Mouse (Mus musculus) gastrocnemius, postnatal 10 days (tissue): ENCODE measurements around the gene Pik3ap1. TPM values are rescaled to one million over a fixed set of nuclear protein-coding genes. Genes with fewer than 3 reads are reported as not detected.
"Not testable (repeated sequence)": the region's sequence is repeated elsewhere in the genome, so short reads cannot be mapped to it uniquely, and the experiment has no call there.

Experiments used
- DNase-seq: peaks from one replicate; pipeline ENCODE4 v3.0.0; 2021; ENCODE audit warnings: mixed read lengths
- total RNA-seq, 2 experiments: library from RNA; stranded (reverse); gene quantifications; 2 replicates each; pipeline ENCODE4 v1.2.3; 2021

Pik3ap1 gene
- total RNA-seq, 2 experiments from 2014 or later: 0.87 to 2.7 TPM

DNA sequence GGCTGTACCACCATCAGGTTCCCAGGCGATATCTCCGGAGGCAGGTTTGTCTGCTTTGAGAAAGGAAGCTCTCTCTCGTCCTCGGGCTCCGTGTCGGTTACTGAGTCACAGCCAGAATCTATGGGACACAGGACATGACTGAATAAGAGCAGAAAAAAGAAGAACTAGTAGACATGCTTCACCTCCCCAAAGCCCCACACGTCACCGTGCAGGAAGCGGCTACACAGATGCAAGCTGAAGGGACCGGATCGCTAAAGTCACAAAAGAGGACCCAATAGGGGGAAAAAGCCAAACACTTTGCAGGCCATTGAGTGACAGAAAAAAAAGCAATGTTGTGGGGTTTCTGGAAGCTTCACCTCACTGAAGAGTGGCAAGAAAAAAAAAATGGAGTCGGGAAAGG is 52.7 kb downstream of the Pik3ap1 start:
- DNase-seq: no peak

GRCm38 (mm10) chr19:41330401-41330800 is 54.5 kb downstream of the Pik3ap1 start:
- DNase-seq: no peak

- no peak for DNase-seq
Observed at GRCm38 (mm10) chr19:41329961-41330360, 54.9 kb downstream of the Pik3ap1 start.

- DNase-seq: no peak
Observed at GRCm38 (mm10) chr19:41328743-41329142, 56.2 kb downstream of the Pik3ap1 start.

GRCm38 (mm10) chr19:41323813-41324212 is 61.1 kb downstream of the Pik3ap1 start:
- DNase-seq: no peak

DNA sequence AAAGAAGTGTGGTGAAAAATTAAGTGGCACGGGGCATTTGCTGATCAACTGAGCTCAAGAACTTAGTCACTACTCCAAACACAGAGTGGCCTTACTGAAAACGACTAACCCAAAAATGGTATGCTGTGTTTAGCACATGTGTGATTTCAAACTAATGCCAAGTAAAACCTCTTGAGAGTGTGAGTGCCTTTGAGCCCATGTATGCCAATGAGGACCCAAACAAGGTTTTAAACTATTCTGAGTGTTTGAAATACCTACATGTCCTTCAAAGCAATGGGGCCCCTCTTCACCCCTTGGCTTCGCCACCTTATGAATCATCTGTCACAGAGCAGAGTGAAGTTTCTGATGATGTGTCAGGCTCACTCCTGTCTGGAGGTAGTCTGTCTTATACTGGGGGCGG is 61.8 kb downstream of the Pik3ap1 start:
- no peak for DNase-seq

DNA sequence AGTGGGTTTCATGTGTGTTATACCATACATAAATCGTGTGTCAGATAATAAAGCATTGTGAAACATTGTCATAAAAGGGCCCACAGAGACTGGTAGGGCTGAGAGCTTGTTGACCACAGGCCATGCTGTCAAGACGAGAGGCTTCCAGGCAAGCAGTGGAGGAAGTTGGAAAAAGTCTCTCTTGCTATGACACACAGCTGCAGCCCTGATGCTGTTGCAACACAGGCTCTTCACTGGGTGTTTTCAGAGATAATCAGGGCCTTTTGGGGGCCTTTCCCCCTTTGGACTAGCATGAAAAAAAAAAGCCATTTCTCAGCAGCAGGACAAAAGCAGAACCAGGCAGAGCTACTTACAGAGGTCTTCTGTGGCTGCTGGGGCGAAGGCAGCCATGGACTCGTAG is 63.8 kb downstream of the Pik3ap1 start:
- DNase-seq: no peak

- DNase-seq: peak; percentile 37
Observed at GRCm38 (mm10) chr19:41317315-41318095, 67.4 kb downstream of the Pik3ap1 start.

DNA sequence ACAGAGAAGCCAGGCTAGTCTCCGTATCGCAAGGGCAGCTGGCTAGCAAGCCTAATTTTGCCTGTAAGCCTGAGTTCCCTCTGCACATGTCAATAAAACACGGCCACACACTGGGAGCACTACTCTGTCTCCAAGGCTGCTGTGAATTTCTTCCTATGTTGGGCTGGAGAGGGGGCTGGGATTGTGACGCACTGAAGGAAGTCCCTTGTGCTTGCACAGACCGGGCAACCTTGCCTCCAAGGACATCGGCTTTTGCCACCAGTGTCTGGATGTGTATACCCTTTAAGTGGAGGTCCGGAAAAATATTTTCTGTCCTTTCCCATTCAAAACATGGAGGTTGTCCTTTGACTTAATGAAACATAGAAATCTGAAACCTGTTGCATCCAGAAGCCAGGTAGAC is 70.2 kb downstream of the Pik3ap1 start:
- no peak for DNase-seq

- DNase-seq: peak; percentile 15
Observed at GRCm38 (mm10) chr19:41313663-41314062, 71.2 kb downstream of the Pik3ap1 start.

- not testable (repeated sequence) for DNase-seq
Observed at GRCm38 (mm10) chr19:41312587-41312986, 72.3 kb downstream of the Pik3ap1 start.

- DNase-seq: no peak
Observed at GRCm38 (mm10) chr19:41312027-41312426, 72.9 kb downstream of the Pik3ap1 start.

DNA sequence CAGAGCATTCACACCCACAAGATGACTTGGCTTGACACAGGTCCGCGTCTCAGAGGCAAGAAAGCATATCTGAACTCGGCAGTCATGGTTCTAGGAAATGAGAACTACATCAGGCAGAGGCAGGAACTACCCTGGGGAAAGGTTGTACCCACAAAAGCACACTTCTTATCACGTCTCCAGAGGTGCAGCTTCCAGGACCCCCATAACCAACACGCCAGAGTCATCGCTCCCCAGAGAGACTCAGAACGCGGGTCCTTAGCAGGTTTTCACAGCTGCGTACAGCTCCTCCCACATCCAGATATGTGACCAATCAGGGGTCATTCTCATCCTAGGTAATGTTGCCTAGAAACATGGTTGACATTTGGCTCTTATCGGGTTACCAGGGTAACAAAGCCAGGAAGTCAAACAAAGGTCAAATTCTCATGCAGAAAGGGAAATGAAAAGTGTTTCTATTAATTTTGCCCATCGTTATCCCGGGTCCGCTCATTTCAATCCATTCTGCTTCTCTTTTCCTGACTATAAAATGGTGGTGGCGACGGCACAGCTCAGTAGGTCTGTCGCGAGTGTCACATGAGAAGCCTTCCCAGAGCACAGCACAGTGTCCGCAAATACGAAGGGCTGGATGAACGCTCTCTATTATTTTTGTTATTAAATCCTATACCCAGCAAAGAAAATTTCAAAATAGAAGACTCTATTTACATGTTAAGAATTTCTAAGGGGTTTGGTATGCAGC is 73.8 kb downstream of the Pik3ap1 start:
- DNase-seq: no peak

GRCm38 (mm10) chr19:41303933-41304332 is 81.0 kb downstream of the Pik3ap1 start:
- no peak for DNase-seq

DNA sequence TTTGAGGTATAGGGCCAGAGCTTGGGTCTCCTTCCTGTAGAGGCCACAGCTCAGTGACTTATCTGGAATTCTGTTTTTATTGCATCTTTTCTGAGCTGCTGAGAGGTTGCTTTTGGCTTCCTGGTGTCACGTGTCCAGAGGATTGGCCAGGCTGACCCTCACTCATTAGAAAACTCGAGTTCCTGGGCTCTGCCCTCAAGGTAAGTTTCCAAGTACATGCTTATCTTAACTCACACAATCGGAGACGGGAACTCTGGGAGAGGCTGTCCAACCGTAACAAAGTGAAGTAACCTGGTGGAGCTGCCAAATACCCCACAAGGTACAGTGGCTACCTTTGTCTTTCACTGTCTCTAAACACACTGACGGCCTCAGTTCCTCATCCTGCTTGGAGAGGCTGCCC is 81.5 kb downstream of the Pik3ap1 start:
- DNase-seq: no peak

GRCm38 (mm10) chr19:41301856-41302255 is 83.0 kb downstream of the Pik3ap1 start:
- no peak for DNase-seq

DNA sequence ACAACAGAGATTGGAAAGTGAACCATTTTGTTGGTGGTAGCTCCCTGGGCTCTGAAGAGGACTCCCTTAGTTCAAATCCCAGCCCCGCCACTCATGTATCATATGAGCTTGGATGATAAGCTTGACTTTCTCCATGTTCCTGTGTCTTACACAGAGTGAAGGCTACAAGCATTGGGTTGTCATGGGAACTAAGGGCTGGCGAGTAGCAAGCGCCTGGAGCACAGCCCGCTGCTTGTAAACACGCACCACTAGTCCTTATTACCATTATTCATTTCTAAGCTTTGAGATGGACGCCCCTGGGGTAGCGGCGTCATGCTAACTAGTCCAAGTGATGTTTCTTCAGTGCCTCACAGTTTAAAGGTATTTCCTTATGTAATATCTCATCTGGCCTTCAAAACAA is 85.5 kb downstream of the Pik3ap1 start:
- DNase-seq: no peak

DNA sequence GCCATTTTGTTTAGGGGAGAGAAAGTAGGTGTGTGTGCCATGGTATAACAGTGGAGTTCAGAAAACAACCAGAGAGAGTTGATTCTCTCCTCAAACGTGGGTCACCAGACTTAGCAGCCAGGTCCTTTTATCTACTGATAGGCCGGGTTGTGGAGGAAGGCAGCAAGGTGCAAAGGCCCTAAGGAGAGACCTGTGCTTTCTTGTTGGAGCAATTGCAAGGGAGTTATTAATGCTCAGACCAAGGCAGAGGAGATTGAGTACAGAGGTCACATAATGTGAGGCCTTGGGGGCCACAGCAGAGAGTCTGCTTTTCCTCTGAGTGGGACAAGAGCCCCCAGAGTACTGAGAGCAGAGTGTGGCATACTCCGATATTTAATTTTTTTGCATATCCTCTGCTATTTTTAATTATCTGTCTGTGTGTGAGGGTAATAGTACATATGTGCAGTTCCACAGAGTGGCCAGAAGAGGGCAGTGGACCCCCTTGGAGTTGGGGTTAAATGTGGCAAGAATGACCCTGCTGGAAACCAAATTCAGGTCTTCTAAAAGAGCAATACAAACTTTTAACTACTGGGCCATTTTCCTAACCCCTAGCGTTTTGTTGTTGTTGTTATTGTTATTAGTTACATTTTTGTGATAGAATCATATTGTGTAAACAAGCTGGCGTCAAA is 93.8 kb downstream of the Pik3ap1 start:
- no peak for DNase-seq

GRCm38 (mm10) chr19:41288568-41288967 is 96.3 kb downstream of the Pik3ap1 start:
- DNase-seq: no peak

GRCm38 (mm10) chr19:41287224-41287623 is 97.7 kb downstream of the Pik3ap1 start:
- no peak for DNase-seq

GRCm38 (mm10) chr19:41284515-41284914 is 100.4 kb downstream of the Pik3ap1 start:
- DNase-seq: no peak

DNA sequence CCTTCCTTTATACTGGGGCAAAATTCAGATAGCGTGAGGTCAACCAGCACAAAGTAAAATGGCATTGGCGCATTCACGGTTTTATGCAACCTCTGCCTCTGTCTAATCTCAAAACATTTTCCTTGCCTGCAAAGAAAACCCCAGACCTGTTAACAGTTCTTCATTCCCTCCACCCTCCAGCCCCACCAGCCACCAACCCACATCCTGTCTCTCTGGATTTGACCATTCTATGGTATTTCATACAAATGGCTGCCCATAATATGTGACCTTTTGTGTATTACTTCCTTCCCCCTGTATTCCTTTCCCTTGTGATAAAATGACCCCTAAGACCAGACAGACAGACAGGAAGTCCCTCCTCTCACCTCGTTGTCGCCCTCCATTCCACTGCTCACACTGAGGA is 102.2 kb downstream of the Pik3ap1 start:
- DNase-seq: no peak

- no peak for DNase-seq
Observed at GRCm38 (mm10) chr19:41282216-41282615, 102.7 kb downstream of the Pik3ap1 start.
